Mouse (Mus musculus): Measurements from ENCODE around the gene Tubb4b. TPM values are rescaled to one million over a fixed set of nuclear protein-coding genes. Genes with fewer than 3 reads are reported as not detected.
A peak's percentile ranks its signal among the peaks of the same experiment; 100 is the strongest.

Tubb4b gene
- polyA plus RNA-seq, 1 experiment from 2014 or later = 298 TPM

DNA sequence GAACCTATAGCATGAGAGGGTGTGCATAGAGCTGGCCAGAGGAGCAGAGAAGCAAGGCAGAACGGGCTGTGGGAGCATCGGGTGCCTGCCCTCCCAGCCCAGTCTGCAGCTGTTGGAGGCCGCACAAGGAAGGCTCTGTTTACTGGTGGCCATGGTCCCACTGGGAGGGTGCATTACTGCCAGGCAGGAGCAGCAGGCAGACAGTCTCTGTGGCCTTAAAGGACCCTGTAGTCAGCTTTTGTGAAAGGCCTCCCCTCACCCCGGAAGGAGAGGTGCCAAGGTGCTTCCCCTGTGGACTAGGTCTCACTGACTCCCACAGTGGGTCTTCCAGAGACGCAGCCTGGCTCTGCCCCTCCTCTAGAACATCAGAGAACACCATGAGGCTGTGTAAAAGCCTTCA lies 2.4 kb upstream of the Tubb4b start:
- peaks cover 15% of the 10 kb centered on the region for H3K27me3 ChIP-seq
- DNase-seq (ENCODE audit: low read depth, low spot score) (no peak), ATAC-seq (no peak)
- in situ Hi-C loops (cut with MboI; ENCODE audit: low pct_unique_long_range_greater_than_20kb) = no loop called here
- TF ChIP-seq CTCF (IDR thresholded peaks at IDR 0.05) = no peak
- CTCF ChIA-PET = interaction anchor here (1.7 to 3.4 kb wide), 7 partner anchors 16 to 38 kb away, joined by 4 to 34 read pairs (median 16); partner anchors contain the start of genes Nelfb, Tmem203 and Tor4a
- POLR2A ChIA-PET = interaction anchor here (0.7 to 1.5 kb wide), 3 partner anchors 18 to 38 kb away, joined by 4 to 13 read pairs (median 5); no protein-coding TSS in a partner anchor

DNA sequence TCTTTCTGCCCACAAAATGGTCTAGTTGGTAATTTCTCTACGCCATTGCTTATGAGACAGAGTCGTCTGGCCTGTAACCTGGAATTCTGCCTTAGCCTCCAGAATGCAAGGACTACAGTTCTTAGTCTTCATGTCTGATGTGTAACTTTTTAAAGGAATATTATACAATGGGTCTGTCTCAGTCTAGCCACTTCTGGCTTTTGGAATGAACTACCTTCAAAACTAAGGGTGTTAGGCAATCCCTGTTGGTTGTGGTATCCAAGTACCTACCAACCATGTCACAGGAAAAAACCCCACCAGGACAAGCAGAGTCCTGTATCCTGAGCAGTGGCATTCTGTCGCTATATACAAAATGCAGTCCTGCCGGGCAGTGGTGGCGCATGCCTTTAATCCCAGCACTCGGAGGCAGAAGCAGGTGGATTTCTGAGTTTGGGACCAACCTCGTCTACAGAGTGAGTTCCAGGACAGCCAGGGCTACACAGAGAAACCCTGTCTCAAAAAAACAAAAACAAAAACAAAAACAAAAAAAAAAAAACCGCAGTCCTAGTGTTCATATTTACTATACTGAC lies 1.4 kb upstream of the Tubb4b start:
- TF ChIP-seq CTCF (IDR thresholded peaks at IDR 0.05) = no peak
- peaks cover 5% of the 10 kb centered on the region for H3K27me3 ChIP-seq
- ATAC-seq = no peak
- no peak for DNase-seq (ENCODE audit: low read depth, low spot score)
- in situ Hi-C loops (cut with MboI; ENCODE audit: low pct_unique_long_range_greater_than_20kb) = no loop called here
- POLR2A ChIA-PET = interaction anchor here (0.6 to 1.3 kb wide), 3 partner anchors 15 to 41 kb away, joined by 3 to 4 read pairs (median 3); no protein-coding TSS in a partner anchor
- CTCF ChIA-PET = interaction anchor here (3.4 kb wide), 1 partner anchor 32 kb away, joined by 25 read pairs; no protein-coding TSS in a partner anchor

DNA sequence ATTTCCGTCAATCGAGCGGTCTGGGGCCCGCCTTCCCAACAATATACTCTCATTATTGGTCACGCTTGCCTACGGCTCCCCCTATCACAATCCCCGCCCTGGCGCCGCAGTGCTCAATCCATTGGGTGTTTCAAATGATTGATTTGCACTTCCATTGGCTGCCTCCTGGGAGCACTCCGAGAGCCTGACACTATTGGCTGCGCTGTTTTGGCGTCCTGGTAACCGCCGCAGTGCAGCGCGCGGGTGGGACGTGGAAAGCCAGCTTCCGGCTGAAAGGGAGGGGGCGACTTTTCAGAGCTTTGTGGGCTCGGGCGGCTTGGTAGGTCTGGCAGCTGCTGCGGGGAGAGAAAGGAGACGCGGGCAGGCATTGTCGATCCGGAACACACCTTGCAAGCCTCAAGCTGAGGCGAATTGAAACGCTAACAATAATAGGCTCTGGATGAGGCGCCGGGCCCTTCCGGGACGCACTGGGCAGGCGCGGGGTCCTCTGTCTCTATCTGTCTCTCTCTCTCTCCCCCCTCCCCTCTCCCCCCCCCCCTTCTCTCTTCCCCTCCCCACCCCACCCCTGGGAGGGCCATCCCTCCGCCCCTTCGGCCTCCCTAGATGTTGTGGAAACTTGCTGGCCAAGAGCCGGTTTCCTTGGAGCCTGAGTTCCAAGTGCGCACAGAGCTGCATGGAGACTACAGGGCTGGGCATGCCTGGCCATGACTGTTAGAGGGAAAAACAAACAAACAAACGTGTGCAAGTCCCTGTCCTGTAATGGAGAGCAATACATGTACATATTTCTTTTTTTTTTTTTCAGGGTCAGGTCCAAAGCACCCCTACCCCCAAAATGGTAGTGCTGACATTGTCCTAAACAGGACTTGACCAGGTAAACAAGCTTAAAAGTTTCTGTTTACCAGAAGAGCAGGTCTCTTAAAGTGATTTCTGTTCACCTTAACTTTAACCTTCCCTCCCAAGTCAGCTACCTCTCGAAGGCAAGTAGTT lies 557 bp upstream of the Tubb4b start:
- CTCF ChIA-PET = interaction anchor here (1.7 kb wide), 1 partner anchor 31 kb away, joined by 3 read pairs; no protein-coding TSS in a partner anchor
- no peaks in the 10 kb centered on the region for H3K27me3 ChIP-seq
- no peak for TF ChIP-seq CTCF (IDR thresholded peaks at IDR 0.05)
- in situ Hi-C loops (cut with MboI; ENCODE audit: low pct_unique_long_range_greater_than_20kb) = no loop called here
- DNase-seq (ENCODE audit: low read depth, low spot score) (peak; percentile 97), ATAC-seq (peak; percentile 85)
- POLR2A ChIA-PET = interaction anchor here (1.3 to 2.2 kb wide), 3 partner anchors 15 to 42 kb away, joined by 3 to 8 read pairs (median 5); no protein-coding TSS in a partner anchor

DNA sequence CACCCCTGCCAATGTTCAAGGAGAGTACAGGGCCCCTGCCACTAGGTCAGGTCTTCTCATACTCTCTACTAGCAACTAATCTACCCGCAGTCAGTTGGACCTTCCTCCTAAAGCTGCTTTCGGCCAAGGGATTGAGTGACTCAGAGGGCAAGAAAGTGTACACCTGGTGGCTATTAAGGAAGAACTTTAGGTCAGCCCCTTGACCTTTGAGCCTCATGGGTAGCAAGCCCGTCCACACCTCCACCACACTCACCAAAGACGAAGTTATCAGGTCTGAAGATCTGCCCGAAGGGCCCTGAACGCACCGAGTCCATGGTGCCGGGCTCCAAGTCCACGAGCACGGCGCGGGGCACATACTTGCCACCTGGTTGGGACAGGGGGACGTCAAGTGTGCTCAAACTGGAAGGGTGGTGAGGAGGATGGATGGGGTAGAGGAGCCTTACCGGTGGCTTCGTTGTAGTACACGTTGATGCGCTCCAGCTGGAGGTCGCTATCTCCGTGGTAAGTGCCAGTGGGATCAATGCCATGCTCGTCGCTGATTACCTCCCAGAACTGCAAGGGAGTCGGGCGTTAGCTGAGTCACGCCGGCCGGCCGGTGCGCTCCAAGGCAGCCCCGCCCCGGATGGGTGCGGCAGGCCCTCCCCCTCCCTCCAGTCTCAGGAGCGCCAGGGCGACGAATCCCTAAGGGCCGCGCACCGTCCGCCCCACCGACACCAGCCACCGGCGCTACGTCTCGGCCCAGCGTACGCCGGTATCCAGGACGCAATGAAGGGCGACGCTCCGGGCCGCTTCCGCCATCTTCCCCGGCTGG lies 616 bp downstream of the Tubb4b start:
- TF ChIP-seq CTCF (IDR thresholded peaks at IDR 0.05) = no peak
- no peaks in the 10 kb centered on the region for H3K27me3 ChIP-seq
- peak; percentile 31 for ATAC-seq
- ChIA-PET POLR2A (interaction anchor here (0.7 to 2.2 kb wide), 4 partner anchors 11 to 1128 kb away, joined by 3 to 8 read pairs (median 6); no protein-coding TSS in a partner anchor), CTCF (interaction anchor here (1.7 kb wide), 1 partner anchor 30 kb away, joined by 3 read pairs; no protein-coding TSS in a partner anchor)
- DNase-seq (ENCODE audit: low read depth, low spot score) = peak; percentile 15
- in situ Hi-C loops (cut with MboI; ENCODE audit: low pct_unique_long_range_greater_than_20kb) = no loop called here

DNA sequence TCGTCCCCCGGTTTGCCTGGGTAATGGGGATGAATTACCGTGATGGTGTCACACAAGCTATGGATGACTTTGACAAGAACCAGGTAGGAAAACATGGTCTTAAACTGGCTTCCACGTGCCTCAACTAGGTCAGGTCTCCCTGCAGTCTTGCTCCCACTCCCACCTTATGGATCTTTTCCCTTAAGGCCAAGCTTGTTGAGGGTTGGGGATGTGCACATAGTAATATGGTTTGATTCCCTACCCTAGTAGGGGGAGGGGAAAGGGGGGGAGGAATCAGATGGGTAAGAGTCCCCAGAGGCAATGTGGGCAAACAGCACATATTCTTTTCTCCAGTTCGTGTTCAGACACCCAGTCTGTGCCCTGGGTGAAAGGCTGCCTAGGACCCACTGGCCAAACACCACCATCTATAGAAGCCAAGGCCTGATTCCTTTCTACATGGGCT lies 3.1 kb downstream of the Tubb4b start:
- in situ Hi-C loops (cut with MboI; ENCODE audit: low pct_unique_long_range_greater_than_20kb) = no loop called here
- POLR2A ChIA-PET = interaction anchor here (1.7 kb wide), 1 partner anchor 10 kb away, joined by 5 read pairs; the partner anchor contains the start of gene Nelfb

DNA sequence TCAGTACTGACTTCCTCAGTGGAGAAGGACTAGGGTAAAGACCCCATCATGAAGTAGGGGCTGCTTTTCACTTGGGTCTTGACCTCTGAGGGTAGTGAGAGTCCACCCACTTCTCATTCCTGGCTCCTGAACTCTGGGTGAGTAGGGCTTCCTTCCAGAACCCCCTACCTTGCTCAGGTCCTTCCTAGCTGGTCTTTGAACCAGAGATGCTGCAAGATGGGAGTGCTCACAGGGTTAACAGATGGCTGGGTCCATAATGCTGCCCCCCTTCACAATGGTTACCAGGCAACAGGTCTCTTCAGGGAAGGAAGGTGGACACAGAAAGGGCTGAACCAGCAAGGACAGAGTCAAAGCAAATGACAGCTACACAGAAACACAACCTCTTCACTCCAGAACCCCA lies 6.1 kb downstream of the Tubb4b start, which contains the start of gene Fam166a:
Fam166a (plus strand) TSS at position 301 of the 400 bp plus-strand sequence.
- TF ChIP-seq CTCF (IDR thresholded peaks at IDR 0.05) = no peak
- POLR2A ChIA-PET = no interaction called here
- in situ Hi-C loops (cut with MboI; ENCODE audit: low pct_unique_long_range_greater_than_20kb) = no loop called here
- CTCF ChIA-PET = no interaction called here
- no peak for ATAC-seq
- H3K27me3 ChIP-seq = no peaks in the 10 kb centered on the region
- DNase-seq (ENCODE audit: low read depth, low spot score) = no peak

More for the DNA sequence above, 3.1 kb downstream of the Tubb4b start:
- CTCF ChIA-PET = interaction anchor here (1.1 to 2.4 kb wide), 4 partner anchors 8 to 27 kb away, joined by 3 to 10 read pairs (median 6); no protein-coding TSS in a partner anchor
- no peaks in the 10 kb centered on the region for H3K27me3 ChIP-seq
- DNase-seq (ENCODE audit: low read depth, low spot score) (no peak), ATAC-seq (no peak)
- no peak for TF ChIP-seq CTCF (IDR thresholded peaks at IDR 0.05)

DNA sequence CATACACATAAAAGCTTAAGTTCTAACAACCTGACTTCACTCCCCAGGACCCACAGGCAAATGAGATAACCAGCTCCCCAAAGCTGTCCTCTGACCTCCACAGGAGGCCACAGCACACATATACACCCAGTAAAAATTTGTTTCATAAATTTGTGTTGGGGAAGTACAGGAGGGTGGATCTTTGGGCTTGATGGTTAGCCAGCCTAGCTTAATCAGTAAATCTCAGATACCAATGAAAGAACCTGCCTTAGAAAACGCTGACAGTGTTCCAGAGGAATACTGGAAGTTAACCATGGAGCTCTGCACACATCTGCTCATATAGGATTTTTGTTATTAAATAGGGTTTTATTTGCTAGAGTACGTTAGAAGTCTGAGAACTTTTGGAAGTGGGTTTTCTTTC lies 6.8 kb downstream of the Tubb4b start:
- in situ Hi-C loops (cut with MboI; ENCODE audit: low pct_unique_long_range_greater_than_20kb) = no loop called here
- no peak for DNase-seq (ENCODE audit: low read depth, low spot score)
- no peak for ATAC-seq
- no peaks in the 10 kb centered on the region for H3K27me3 ChIP-seq
- ChIA-PET POLR2A (no interaction called here), CTCF (interaction anchor here (0.6 kb wide), 1 partner anchor 11 kb away, joined by 3 read pairs; no protein-coding TSS in a partner anchor)
- no peak for TF ChIP-seq CTCF (IDR thresholded peaks at IDR 0.05)

DNA sequence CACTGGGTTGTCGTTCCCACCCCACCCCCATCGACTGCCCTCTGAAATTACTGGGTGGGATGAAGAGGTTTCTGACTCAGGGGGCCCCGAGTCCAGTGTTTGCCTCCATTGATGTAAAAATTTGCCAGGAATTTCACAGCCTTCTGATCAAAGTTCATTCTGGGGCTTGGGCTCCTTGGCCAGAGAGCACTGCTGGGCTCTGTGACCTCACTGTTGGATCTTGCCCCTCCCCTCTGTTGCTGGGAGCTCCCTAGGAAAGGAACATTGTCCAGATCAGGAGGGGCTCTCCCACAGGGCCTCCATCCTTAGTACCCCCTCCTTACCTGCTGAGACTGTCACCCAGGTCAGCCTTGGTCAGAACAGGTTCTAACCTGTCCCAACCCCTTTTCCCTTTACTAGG lies 10.1 kb downstream of the Tubb4b start, which contains the start of gene Stpg3:
Stpg3 (minus strand) TSS at position 194 of the 400 bp plus-strand sequence.
- no peaks in the 10 kb centered on the region for H3K27me3 ChIP-seq
- TF ChIP-seq CTCF (IDR thresholded peaks at IDR 0.05) = no peak
- DNase-seq (ENCODE audit: low read depth, low spot score) = no peak
- no peak for ATAC-seq
- in situ Hi-C loops (cut with MboI; ENCODE audit: low pct_unique_long_range_greater_than_20kb) = no loop called here
- CTCF ChIA-PET = no interaction called here
- POLR2A ChIA-PET = no interaction called here

DNA sequence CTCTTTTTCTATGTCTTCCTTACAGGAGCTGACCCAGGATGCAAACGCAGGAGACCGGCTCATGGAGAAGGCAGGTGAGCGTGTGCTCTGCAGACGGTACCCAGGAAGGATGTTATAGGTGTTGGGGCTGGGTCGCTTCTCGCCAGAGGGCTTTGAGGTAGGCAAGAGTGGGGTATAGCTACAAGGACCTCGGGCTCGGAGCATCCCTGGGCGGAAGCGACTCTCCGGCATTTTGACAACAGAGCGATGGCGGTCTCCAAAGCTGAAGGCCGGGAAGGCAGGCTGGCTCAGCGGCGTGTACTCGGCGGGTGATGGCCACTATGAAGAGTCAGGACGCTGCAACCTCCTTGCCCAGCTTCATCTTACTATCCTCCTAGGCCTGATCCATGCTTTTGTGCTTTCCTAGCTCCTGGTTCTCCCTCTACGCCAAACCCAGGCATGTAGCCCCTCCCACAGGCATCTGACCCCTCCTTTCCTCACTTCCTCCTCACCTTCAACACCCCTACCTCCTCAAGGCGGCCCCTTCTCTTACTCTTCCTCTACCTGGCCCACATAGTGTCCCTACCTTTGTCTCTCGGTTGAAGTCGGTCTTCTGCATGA lies 11.1 kb downstream of the Tubb4b start:
- CTCF ChIA-PET = no interaction called here
- in situ Hi-C loops (cut with MboI; ENCODE audit: low pct_unique_long_range_greater_than_20kb) = no loop called here
- H3K27me3 ChIP-seq = no peaks in the 10 kb centered on the region
- no peak for TF ChIP-seq CTCF (IDR thresholded peaks at IDR 0.05)
- DNase-seq (ENCODE audit: low read depth, low spot score) (no peak), ATAC-seq (no peak)
- POLR2A ChIA-PET = interaction anchor here (0.8 kb wide), 1 partner anchor 10 kb away, joined by 3 read pairs; no protein-coding TSS in a partner anchor
